Mouse (Mus musculus) kidney, embryonic 14.5 days (tissue): ENCODE results near the gene Il34. TPM values are rescaled to one million over a fixed set of nuclear protein-coding genes. Genes with fewer than 3 reads are reported as not detected.

Experiments
- ATAC-seq: fragments of 200-750 bp; cut with Nextera tagmentation; 2 replicates; pipeline ENCODE4 v1.8.0; 2017; ENCODE audit warnings: moderate number of reproducible peaks, mild to moderate bottlenecking, moderate TSS enrichment, moderate library complexity; ENCODE audit not compliant: low FRiP score, low TSS enrichment
- H3K27ac ChIP-seq: fragments of 300-500 bp; sonication (generic); 2 replicates; pipeline ENCODE4 v1.5.1; 2014; ENCODE audit warnings: low read depth, mild to moderate bottlenecking, low read length, moderate library complexity, mixed read lengths
- H3K27me3 ChIP-seq: fragments of 300-500 bp; sonication (generic); 2 replicates; pipeline ENCODE4 v1.6.1; 2014; ENCODE audit warnings: mild to moderate bottlenecking, low read length; ENCODE audit not compliant: control insufficient read depth, insufficient read depth
- H3K36me3 ChIP-seq: fragments of 300-500 bp; sonication (generic); 2 replicates; pipeline ENCODE4 v1.6.1; 2014; ENCODE audit warnings: low read length, mixed read lengths; ENCODE audit not compliant: control insufficient read depth, insufficient read depth
- H3K4me1 ChIP-seq: fragments of 300-500 bp; sonication (generic); 2 replicates; pipeline ENCODE4 v1.6.1; 2014; ENCODE audit warnings: low read length, mixed read lengths; ENCODE audit not compliant: control insufficient read depth, insufficient read depth
- H3K4me2 ChIP-seq: fragments of 300-500 bp; sonication (generic); replicated peaks from 2 replicates; pipeline ENCODE4 v1.6.1; 2014; ENCODE audit warnings: low read depth, mild to moderate bottlenecking, low read length
- H3K4me3 ChIP-seq: fragments of 300-500 bp; sonication (generic); 2 replicates; pipeline ENCODE4 v1.5.1; 2014; ENCODE audit warnings: mild to moderate bottlenecking, low read length
- H3K9ac ChIP-seq: fragments of 300-500 bp; sonication (generic); 2 replicates; pipeline ENCODE4 v1.6.1; 2014; ENCODE audit warnings: low read depth, mild to moderate bottlenecking, low read length, moderate library complexity
- H3K9me3 ChIP-seq: fragments of 300-500 bp; sonication (generic); 2 replicates; pipeline ENCODE4 v1.6.1; 2016; ENCODE audit warnings: low read length; ENCODE audit not compliant: control insufficient read depth
- WGBS: fragments of 180-500 bp; shearing (Covaris S2); extraction: QIAGEN DNeasy Blood & Tissue Kit; methylation state at CpG from one replicate; pipeline ENCODE4 v1.1.7; 2014; 5-methylcytosine and 5-hydroxymethylcytosine counted together
- polyA plus RNA-seq: library from polyadenylated mRNA; unstranded; fragments of >200 nt; fragmentation: Nextera tagmentation; extraction: Ambion mirVana; gene quantifications from 2 replicates; pipeline ENCODE4 v1.2.1, GENCODE M21; 2014

The Il34 gene
- polyA plus RNA-seq, 1 experiment from 2014 or later, result 1.7 TPM

GRCm38 (mm10) chr8:110706288-110706870 is 99.3 kb downstream of the Il34 start:
- Histone ChIP-seq H3K4me3 (no peak overlapping the region), H3K4me2 (no peak overlapping the region), H3K9me3 (no peaks in the 10 kb centered on the region), H3K27me3 (no peaks in the 10 kb centered on the region), H3K9ac (no peak overlapping the region), H3K4me1 (peaks cover 43% of the 10 kb centered on the region), H3K27ac (no peak overlapping the region), H3K36me3 (peaks cover 2% of the 10 kb centered on the region; the same call in 1 of the 2 replicates)
- no peak for ATAC-seq
- 95% methylated on average over 3 of the region's 3 CpGs for WGBS

- Histone ChIP-seq H3K4me2 (no peak overlapping the region), H3K27ac (no peak overlapping the region), H3K4me1 (peaks cover 41% of the 10 kb centered on the region), H3K9ac (no peak overlapping the region), H3K36me3 (no peaks in the 10 kb centered on the region), H3K27me3 (no peaks in the 10 kb centered on the region), H3K4me3 (no peak overlapping the region), H3K9me3 (no peaks in the 10 kb centered on the region)
- WGBS, result 71% methylated on average over 14 of the region's 14 CpGs
- ATAC-seq, result no peak
Observed at GRCm38 (mm10) chr8:110705391-110706287, 100.1 kb downstream of the Il34 start.

GRCm38 (mm10) chr8:110704103-110704502 is 101.6 kb downstream of the Il34 start:
- H3K4me1 ChIP-seq, result peaks cover 41% of the 10 kb centered on the region
- H3K9me3 ChIP-seq, result no peaks in the 10 kb centered on the region
- H3K9ac ChIP-seq, result no peak overlapping the region
- H3K36me3 ChIP-seq, result no peaks in the 10 kb centered on the region
- H3K4me2 ChIP-seq, result no peak overlapping the region
- 62% methylated on average over 3 of the region's 3 CpGs for WGBS
- ATAC-seq, result no peak
- H3K27me3 ChIP-seq, result no peaks in the 10 kb centered on the region
- peak overlapping the region; percentile 95; the same call in 1 of the 2 replicates for H3K27ac ChIP-seq
- no peak overlapping the region for H3K4me3 ChIP-seq

- Histone ChIP-seq H3K9ac (0 out of 2 replicates have a peak overlapping the region, but pooled peaks have one; percentile 40), H3K4me3 (no peak overlapping the region), H3K4me1 (peaks cover 41% of the 10 kb centered on the region), H3K27ac (peak overlapping the region; percentile 95), H3K9me3 (no peaks in the 10 kb centered on the region), H3K4me2 (no peak overlapping the region), H3K27me3 (no peaks in the 10 kb centered on the region), H3K36me3 (no peaks in the 10 kb centered on the region; the same call in 1 of the 2 replicates)
- WGBS, result 48% methylated on average over 9 of the region's 9 CpGs
- 0 out of 2 replicates have a peak, but pooled peaks have one; percentile 10 for ATAC-seq
Observed at GRCm38 (mm10) chr8:110703460-110704061, 102.2 kb downstream of the Il34 start.

GRCm38 (mm10) chr8:110702636-110703459 is 102.9 kb downstream of the Il34 start:
- H3K27ac ChIP-seq, result peak overlapping the region; percentile 95
- peak overlapping the region; percentile 40; the same call in 1 of the 2 replicates for H3K9ac ChIP-seq
- peaks cover 3% of the 10 kb centered on the region; the same call in 1 of the 2 replicates for H3K36me3 ChIP-seq
- no peaks in the 10 kb centered on the region for H3K9me3 ChIP-seq
- 16% methylated on average over 9 of the region's 9 CpGs for WGBS
- no peaks in the 10 kb centered on the region for H3K27me3 ChIP-seq
- H3K4me2 ChIP-seq, result no peak overlapping the region
- H3K4me1 ChIP-seq, result peaks cover 41% of the 10 kb centered on the region
- ATAC-seq, result peak; percentile 86
- H3K4me3 ChIP-seq, result no peak overlapping the region

GRCm38 (mm10) chr8:110700561-110700960 is 105.2 kb downstream of the Il34 start:
- Histone ChIP-seq H3K27me3 (no peaks in the 10 kb centered on the region), H3K36me3 (peaks cover 5% of the 10 kb centered on the region; the same call in 1 of the 2 replicates), H3K9ac (no peak overlapping the region), H3K4me2 (no peak overlapping the region), H3K27ac (no peak overlapping the region), H3K4me3 (no peak overlapping the region), H3K9me3 (no peaks in the 10 kb centered on the region), H3K4me1 (peaks cover 45% of the 10 kb centered on the region)
- ATAC-seq, result no peak
- 86% methylated on average over 2 of the region's 2 CpGs for WGBS

GRCm38 (mm10) chr8:110699501-110699900 is 106.2 kb downstream of the Il34 start:
- ATAC-seq, result no peak
- 91% methylated on average over 7 of the region's 7 CpGs for WGBS
- Histone ChIP-seq H3K36me3 (peaks cover 5% of the 10 kb centered on the region; the same call in 1 of the 2 replicates), H3K4me2 (no peak overlapping the region), H3K4me3 (no peak overlapping the region), H3K9me3 (no peaks in the 10 kb centered on the region), H3K27me3 (no peaks in the 10 kb centered on the region), H3K27ac (no peak overlapping the region), H3K4me1 (peaks cover 36% of the 10 kb centered on the region), H3K9ac (no peak overlapping the region)

GRCm38 (mm10) chr8:110698098-110698497 is 107.6 kb downstream of the Il34 start:
- H3K9ac ChIP-seq, result no peak overlapping the region
- H3K4me1 ChIP-seq, result peaks cover 22% of the 10 kb centered on the region
- no peak for ATAC-seq
- H3K4me3 ChIP-seq, result no peak overlapping the region
- WGBS, result 76% methylated on average over 1 of the region's 1 CpGs
- H3K9me3 ChIP-seq, result no peaks in the 10 kb centered on the region
- H3K36me3 ChIP-seq, result peaks cover 5% of the 10 kb centered on the region; the same call in 1 of the 2 replicates
- H3K27ac ChIP-seq, result no peak overlapping the region
- H3K4me2 ChIP-seq, result no peak overlapping the region
- H3K27me3 ChIP-seq, result no peaks in the 10 kb centered on the region
